Mouse (Mus musculus): ENCODE data around the gene Gpr152.

- no peak for TF ChIP-seq GATA1 (IDR thresholded peaks at IDR 0.05; ENCODE audit: low read length)
- TF ChIP-seq TAL1 (IDR thresholded peaks at IDR 0.05; ENCODE audit: low read length), result no peak
Observed at GRCm38 (mm10) chr19:4172925-4173324, 33.3 kb downstream of the Gpr152 start.
